Mouse (Mus musculus) midbrain, embryonic 15.5 days (tissue): ENCODE results near the gene Selplg. TPM values are rescaled to one million over a fixed set of nuclear protein-coding genes. Genes with fewer than 3 reads are reported as not detected.
"Not testable (repeated sequence)": the region's sequence is repeated elsewhere in the genome, so short reads cannot be mapped to it uniquely, and the experiment has no call there.

Source experiments
- ATAC-seq: fragments of 200-750 bp; cut with Nextera tagmentation; replicated peaks from 2 replicates; pipeline ENCODE4 v1.8.0; 2017; ENCODE audit warnings: moderate TSS enrichment
- H3K27ac ChIP-seq: fragments of 300-500 bp; sonication (generic); 2 replicates; pipeline ENCODE4 v1.5.1; 2015; ENCODE audit warnings: mild to moderate bottlenecking, inconsistent platforms
- H3K27me3 ChIP-seq: fragments of 300-500 bp; sonication (generic); replicated peaks from 2 replicates; pipeline ENCODE4 v1.6.1; 2015; ENCODE audit warnings: inconsistent platforms
- H3K36me3 ChIP-seq: fragments of 300-500 bp; sonication (generic); replicated peaks from 2 replicates; pipeline ENCODE4 v1.6.1; 2015; ENCODE audit warnings: inconsistent platforms
- H3K4me1 ChIP-seq: fragments of 300-500 bp; sonication (generic); 2 replicates; pipeline ENCODE4 v1.6.1; 2015; ENCODE audit warnings: inconsistent platforms
- H3K4me2 ChIP-seq: fragments of 300-500 bp; sonication (generic); 2 replicates; pipeline ENCODE4 v1.6.1; 2015; ENCODE audit warnings: inconsistent platforms, mild to moderate bottlenecking, moderate library complexity
- H3K4me3 ChIP-seq: fragments of 300-500 bp; sonication (generic); 2 replicates; pipeline ENCODE4 v1.5.1; 2015; ENCODE audit warnings: mild to moderate bottlenecking, inconsistent platforms
- H3K9ac ChIP-seq: fragments of 300-500 bp; sonication (generic); 2 replicates; pipeline ENCODE4 v1.6.1; 2015; ENCODE audit warnings: mild to moderate bottlenecking, inconsistent platforms
- H3K9me3 ChIP-seq: fragments of 300-500 bp; sonication (generic); 2 replicates; pipeline ENCODE4 v1.6.1; 2016; ENCODE audit warnings: inconsistent platforms
- WGBS: fragments of 180-500 bp; shearing (Covaris S2); methylation state at CpG from one replicate; pipeline ENCODE4 v1.1.7; 2015; ENCODE audit warnings: mixed read lengths; 5-methylcytosine and 5-hydroxymethylcytosine counted together
- polyA plus RNA-seq: library from polyadenylated mRNA; unstranded; fragments of >200 nt; fragmentation: Nextera tagmentation; extraction: Ambion mirVana; gene quantifications from 2 replicates; pipeline ENCODE4 v1.2.1, GENCODE M21; 2015

Selplg gene
- polyA plus RNA-seq, 1 experiment from 2014 or later: 2.4 TPM

DNA sequence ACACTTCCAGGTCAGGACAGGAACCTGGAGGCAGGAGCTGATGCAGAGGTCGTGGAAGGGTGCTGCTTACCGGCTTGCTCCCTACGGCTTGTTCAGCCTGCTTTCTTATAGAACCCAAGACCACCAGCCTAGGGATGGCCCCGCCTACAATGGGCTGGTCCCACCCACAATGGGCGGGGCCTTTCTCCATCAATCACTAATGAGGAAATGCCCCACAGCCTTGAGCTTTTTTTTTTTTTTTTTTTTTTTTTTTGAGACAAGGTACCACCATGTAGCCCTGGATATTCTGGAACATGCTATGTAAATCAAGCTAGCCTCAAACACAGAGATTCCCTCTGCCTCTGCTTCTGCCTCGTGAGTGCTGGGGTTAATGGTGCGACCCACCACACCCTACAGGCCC is 50.6 kb downstream of the Selplg start:
- H3K4me1 ChIP-seq: no peaks in the 10 kb centered on the region
- H3K27me3 ChIP-seq: peaks cover 14% of the 10 kb centered on the region
- H3K4me2 ChIP-seq: no peak overlapping the region
- H3K9ac ChIP-seq: no peak overlapping the region
- ATAC-seq: no peak
- peaks cover 3% of the 10 kb centered on the region; the same call in 1 of the 2 replicates for H3K36me3 ChIP-seq
- WGBS: 78% methylated on average over 7 of the region's 7 CpGs
- no peak overlapping the region for H3K4me3 ChIP-seq
- H3K9me3 ChIP-seq: no peaks in the 10 kb centered on the region
- H3K27ac ChIP-seq: no peak overlapping the region

DNA sequence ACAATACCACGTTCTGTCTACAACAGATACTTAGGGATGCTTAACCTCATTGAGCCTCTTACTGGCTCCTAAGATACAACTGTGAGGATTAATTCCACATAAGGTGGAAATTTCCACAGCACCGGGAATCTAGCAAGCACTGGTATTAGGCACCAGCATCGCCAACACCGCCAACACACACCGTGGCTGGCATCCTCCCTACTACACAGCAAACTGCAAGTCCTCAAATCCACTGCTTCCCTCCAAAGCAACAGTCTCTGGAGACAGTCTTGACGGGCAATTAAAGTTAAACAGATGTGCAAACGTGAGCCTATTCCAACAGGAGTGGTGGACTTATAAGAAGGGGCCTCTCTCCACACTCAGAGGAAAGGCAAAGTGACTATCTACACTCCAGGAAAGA is 51.2 kb downstream of the Selplg start:
- Histone ChIP-seq H3K27me3 (peaks cover 14% of the 10 kb centered on the region), H3K4me2 (no peak overlapping the region), H3K4me1 (no peaks in the 10 kb centered on the region), H3K36me3 (peaks cover 6% of the 10 kb centered on the region; the same call in 1 of the 2 replicates), H3K9me3 (no peaks in the 10 kb centered on the region), H3K27ac (no peak overlapping the region), H3K9ac (no peak overlapping the region), H3K4me3 (no peak overlapping the region)
- ATAC-seq: no peak
- WGBS: 83% methylated on average over 7 of the region's 7 CpGs

DNA sequence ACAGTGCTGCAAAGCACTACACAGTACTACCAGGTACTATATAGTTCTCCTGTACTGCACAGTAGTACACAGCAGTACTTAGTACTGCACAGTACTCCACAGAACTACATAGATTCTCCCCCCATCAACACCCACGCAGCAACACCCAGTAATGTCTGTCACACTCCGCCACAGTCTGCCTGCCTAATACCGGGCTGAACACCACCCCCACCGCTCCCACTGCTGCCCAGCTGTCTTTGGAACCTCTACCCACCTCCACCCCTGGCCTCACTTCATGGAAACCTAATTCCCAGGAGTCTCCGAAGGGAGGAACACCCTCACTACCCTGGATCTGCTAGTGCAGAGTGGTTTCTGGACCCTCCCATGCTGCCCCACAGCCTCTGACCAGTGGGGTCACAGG is 51.7 kb downstream of the Selplg start:
- Histone ChIP-seq H3K9me3 (no peaks in the 10 kb centered on the region), H3K4me2 (no peak overlapping the region), H3K27ac (no peak overlapping the region), H3K27me3 (peaks cover 14% of the 10 kb centered on the region), H3K36me3 (peaks cover 11% of the 10 kb centered on the region), H3K4me3 (no peak overlapping the region), H3K4me1 (no peaks in the 10 kb centered on the region), H3K9ac (no peak overlapping the region)
- 88% methylated on average over 5 of the region's 5 CpGs for WGBS
- ATAC-seq: no peak

DNA sequence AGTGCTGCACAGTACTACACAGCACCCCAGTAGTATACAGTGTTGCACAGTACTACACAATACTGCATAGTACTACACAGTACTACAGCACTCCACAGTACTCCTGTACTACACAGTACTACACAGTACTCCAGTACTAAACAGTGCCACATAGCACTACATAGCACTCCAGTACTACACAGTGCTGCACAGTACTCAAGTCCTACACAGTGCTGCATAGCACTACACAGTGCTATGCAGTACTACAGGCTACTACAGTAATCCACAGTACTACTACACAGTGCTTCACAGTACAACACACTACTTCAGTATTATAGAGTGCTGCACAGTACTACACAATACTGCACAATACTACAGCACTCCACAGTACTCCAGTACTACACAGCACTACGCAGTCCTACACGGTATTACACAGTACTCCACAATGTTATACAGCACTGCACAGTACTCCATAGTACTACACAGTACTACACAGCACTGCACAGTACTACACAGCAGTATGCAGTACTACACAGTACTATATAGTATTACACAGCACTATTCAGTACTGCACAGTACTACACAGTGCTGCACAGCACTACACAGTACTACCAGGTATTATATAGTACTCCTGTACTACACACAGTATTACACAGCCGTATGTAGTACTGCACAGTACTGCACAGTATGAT is 52.2 kb downstream of the Selplg start:
- H3K27ac ChIP-seq: no peak overlapping the region
- WGBS: 96% methylated on average over 3 of the region's 3 CpGs
- H3K36me3 ChIP-seq: peaks cover 15% of the 10 kb centered on the region
- no peak overlapping the region for H3K4me2 ChIP-seq
- H3K9me3 ChIP-seq: no peaks in the 10 kb centered on the region
- peaks cover 14% of the 10 kb centered on the region for H3K27me3 ChIP-seq
- H3K9ac ChIP-seq: no peak overlapping the region
- no peaks in the 10 kb centered on the region for H3K4me1 ChIP-seq
- no peak overlapping the region for H3K4me3 ChIP-seq
- ATAC-seq: 0 out of 2 replicates have a peak, but pooled peaks have one; percentile 58

DNA sequence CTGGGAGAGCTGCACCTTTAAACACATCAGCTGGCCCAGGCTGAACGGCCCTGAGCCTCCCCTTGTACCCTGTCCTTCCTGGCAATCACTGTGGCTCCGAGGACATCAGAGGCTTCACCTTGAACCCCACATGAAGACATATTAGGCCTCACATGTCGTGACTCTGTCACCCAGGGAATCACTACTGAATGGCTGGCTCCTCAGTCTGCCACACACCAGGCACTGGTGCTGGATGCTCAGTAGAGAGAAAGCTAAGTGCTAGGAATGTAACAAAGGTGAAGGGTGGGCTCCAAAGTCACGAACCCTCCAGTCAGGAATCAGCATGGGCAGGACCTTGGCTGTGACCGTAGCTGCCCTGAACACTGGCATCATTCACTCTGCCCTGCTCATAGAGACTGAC is 52.9 kb downstream of the Selplg start:
- no peak overlapping the region for H3K4me2 ChIP-seq
- H3K9me3 ChIP-seq: no peaks in the 10 kb centered on the region
- H3K27me3 ChIP-seq: peaks cover 11% of the 10 kb centered on the region
- H3K36me3 ChIP-seq: peaks cover 21% of the 10 kb centered on the region
- H3K4me3 ChIP-seq: no peak overlapping the region
- 82% methylated on average over 5 of the region's 5 CpGs for WGBS
- H3K4me1 ChIP-seq: no peaks in the 10 kb centered on the region
- no peak for ATAC-seq
- no peak overlapping the region for H3K9ac ChIP-seq
- H3K27ac ChIP-seq: no peak overlapping the region

DNA sequence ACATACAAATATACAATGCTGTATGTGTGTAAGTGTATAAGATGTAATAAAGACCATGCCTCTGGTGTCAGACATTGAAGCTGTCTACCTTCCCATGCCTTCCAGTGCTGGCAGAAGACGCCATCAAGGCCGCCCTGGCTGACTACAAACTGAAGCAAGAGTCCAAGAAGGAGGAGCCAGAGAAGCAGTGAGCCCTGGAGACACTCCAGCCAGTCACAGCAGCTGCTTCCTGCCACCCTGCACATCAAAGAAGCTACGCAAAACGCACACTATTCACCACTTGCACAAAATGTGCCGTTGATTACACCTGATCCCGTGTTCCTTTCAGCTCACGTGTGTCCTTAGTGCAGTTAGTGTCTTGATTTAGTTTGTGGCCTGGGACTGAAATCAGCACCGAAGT is 54.7 kb downstream of the Selplg start:
- not testable (repeated sequence) for H3K27me3 ChIP-seq, H3K9ac ChIP-seq, H3K4me3 ChIP-seq, ATAC-seq, H3K9me3 ChIP-seq, H3K27ac ChIP-seq, H3K4me2 ChIP-seq
- Histone ChIP-seq H3K4me1 (peaks cover 11% of the 10 kb centered on the region), H3K36me3 (peaks cover 22% of the 10 kb centered on the region)
- WGBS: 94% methylated on average over 8 of the region's 8 CpGs

DNA sequence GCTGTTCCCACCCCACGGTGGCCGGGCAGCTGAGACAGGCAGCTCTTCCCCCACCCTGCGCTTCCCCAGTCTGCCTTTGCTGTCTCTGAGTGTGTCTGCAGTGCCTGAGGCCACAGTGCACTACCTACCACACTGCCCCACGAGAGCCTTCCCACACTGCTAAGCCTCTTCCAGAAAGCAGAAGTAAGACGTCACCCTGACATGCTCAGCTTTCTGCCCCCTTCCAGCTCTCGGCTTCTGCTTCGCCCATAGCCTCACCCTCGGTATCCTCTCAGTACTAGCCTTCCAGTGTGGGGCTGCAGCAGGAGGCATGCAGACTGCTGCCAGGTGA is 55.6 kb downstream of the Selplg start:
- peaks cover 11% of the 10 kb centered on the region for H3K4me1 ChIP-seq
- ATAC-seq: no peak
- H3K9me3 ChIP-seq: no peaks in the 10 kb centered on the region
- H3K4me3 ChIP-seq: no peak overlapping the region
- 84% methylated on average over 8 of the region's 8 CpGs for WGBS
- no peak overlapping the region for H3K4me2 ChIP-seq
- no peak overlapping the region for H3K27ac ChIP-seq
- no peak overlapping the region for H3K9ac ChIP-seq
- no peaks in the 10 kb centered on the region for H3K27me3 ChIP-seq
- H3K36me3 ChIP-seq: peaks cover 22% of the 10 kb centered on the region

DNA sequence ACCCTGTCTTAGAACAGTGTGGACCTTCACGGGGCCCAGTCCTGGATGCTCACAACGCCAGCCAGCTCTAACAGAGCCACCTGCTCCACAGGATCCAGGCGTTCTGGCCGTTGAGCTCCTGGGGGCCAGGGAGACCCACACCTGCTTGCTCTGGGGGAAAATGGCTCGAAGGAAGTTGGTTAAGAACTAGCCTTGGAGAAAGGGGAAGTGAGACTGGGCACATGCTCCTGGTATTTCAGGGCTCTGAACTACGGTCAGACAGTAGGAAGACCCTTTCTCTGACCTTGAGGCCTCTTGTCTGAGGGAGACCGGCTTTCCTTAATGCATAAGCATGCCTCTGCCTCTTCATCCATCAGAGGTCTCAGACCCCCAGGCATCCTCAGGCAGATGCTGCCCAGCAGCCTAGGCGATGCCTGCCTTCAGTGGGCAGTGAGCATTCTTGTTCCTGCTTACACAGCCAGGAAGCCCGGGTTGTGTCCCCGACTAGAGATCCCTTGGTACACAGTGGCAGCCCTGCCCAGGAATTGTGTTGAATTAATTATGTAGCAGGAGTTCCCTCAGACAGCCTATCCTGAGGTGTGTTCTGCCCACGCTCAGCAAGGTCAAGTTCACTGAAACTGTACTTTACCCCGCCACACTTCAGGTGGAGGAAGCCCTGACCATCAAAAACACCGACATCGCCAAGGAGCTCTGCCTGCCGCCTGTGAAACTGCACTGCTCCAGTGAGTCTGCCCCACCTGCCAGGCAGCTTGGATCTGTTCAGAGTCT is 56.1 kb downstream of the Selplg start:
- H3K4me1 ChIP-seq: peaks cover 11% of the 10 kb centered on the region
- no peak overlapping the region for H3K27ac ChIP-seq
- H3K9me3 ChIP-seq: no peaks in the 10 kb centered on the region
- peaks cover 22% of the 10 kb centered on the region for H3K36me3 ChIP-seq
- WGBS: 92% methylated on average over 15 of the region's 15 CpGs
- H3K9ac ChIP-seq: no peak overlapping the region
- H3K4me2 ChIP-seq: no peak overlapping the region
- no peak for ATAC-seq
- no peaks in the 10 kb centered on the region for H3K27me3 ChIP-seq
- H3K4me3 ChIP-seq: no peak overlapping the region

DNA sequence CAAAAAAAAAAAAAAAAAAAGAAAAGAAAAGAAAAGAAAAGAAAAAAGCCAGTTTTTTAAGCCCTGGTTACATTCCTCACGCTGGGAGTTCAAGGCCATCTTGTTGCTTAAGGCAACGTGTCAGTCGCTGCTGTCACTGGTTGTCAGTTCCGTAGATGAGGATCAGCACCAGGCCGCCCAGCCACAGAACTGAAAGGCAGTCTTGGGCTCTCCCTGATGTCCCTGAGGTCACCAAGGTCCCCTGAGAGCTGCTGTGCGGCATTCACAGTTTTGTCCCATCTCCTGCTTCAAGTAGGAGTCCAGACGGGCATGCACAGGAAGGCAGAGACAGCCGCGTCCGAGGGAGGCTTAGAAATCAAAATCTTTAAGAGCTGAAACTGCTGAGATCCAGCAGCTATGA is 56.9 kb downstream of the Selplg start:
- Histone ChIP-seq H3K4me1 (peaks cover 13% of the 10 kb centered on the region), H3K9ac (no peak overlapping the region), H3K4me2 (no peak overlapping the region), H3K4me3 (no peak overlapping the region), H3K36me3 (peaks cover 22% of the 10 kb centered on the region), H3K27me3 (no peaks in the 10 kb centered on the region), H3K27ac (no peak overlapping the region), H3K9me3 (no peaks in the 10 kb centered on the region)
- no peak for ATAC-seq
- 92% methylated on average over 10 of the region's 10 CpGs for WGBS

DNA sequence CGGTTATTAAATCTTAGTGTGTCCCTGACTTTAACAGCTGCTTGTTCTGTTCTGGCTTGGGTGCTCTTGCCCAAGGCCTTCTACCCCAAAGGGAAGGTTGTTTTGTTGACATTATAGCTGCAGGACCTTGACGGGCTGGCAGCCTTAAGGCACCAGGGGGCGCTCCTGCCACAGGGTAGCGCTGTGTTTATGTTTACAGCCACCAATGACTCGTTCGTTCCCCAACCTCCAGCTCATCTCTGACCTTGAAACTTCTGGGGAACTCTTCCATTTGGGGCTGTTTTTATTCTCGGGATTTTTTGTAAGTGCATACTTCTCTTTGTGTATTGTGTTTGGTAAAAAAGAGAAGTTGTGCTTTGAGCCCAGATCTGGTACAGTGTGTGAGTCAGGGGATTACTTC is 58.8 kb downstream of the Selplg start:
- Histone ChIP-seq H3K27ac (no peak overlapping the region), H3K9ac (no peak overlapping the region), H3K4me2 (peak overlapping the region; percentile 78), H3K9me3 (no peaks in the 10 kb centered on the region), H3K36me3 (peaks cover 22% of the 10 kb centered on the region), H3K4me1 (peaks cover 32% of the 10 kb centered on the region), H3K27me3 (no peaks in the 10 kb centered on the region), H3K4me3 (peak overlapping the region; percentile 97)
- WGBS: under 1% methylated on average over 7 of the region's 7 CpGs
- ATAC-seq: no peak

DNA sequence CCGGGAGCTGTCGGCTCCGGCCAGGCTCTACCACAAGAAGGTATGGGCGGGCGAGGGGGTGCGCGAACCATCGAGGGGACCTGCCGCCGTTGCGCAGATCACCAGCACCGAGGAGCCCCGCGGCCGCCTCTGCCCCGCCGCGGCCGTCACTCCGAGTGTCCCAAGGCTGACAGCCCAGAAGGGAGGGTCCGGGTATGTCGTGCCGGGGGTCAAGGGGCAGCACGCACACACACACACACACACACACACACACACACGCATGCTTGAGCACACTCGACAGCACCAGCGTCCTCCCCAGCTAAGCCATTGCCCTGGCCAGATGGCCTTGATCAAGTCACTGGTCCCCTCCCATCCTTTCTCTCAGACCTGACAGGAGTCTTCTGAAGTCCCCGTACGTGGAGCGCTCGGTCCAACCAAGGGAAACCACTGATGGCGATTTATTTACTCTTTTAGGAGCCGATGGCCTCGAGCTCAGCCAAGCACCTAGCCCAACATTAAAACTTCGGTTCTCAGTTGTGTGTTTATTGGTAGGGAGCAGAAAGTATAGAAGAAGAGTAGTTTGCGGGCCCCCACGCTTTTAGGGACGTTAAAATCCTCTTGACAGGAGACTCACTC is 59.4 kb downstream of the Selplg start:
- ATAC-seq: no peak; the same call in 1 of the 2 replicates
- H3K36me3 ChIP-seq: peaks cover 22% of the 10 kb centered on the region
- WGBS: 2% methylated on average over 31 of the region's 38 CpGs
- H3K27me3 ChIP-seq: no peaks in the 10 kb centered on the region
- peak overlapping the region; percentile 78 for H3K4me2 ChIP-seq
- no peaks in the 10 kb centered on the region for H3K9me3 ChIP-seq
- H3K27ac ChIP-seq: peak overlapping the region; percentile 99
- H3K4me3 ChIP-seq: peak overlapping the region; percentile 97
- peaks cover 32% of the 10 kb centered on the region for H3K4me1 ChIP-seq
- peak overlapping the region; percentile 95 for H3K9ac ChIP-seq

DNA sequence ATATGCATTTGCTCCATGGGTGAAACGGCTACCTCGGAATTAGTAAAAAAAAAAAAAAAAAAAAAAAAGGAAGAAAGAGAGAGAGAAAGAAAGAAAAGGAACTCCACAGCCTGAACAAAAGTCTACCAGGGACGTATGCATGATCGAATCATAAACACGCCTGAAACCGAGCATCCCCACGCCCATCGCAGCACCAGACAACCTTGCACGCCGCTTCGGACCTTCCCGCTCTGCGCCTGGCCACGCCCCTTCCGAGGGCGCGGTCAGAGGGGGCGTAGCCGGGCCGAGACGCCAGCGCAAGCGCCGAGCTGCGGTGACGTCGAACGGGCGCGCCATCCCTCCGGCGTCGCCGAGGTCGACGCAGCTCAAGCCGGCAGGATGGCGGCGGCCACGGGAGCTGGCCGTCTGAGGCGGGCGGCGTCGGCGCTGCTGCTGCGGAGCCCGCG is 60.0 kb downstream of the Selplg start, which contains the start of the genes Sart3 and Iscu:
Gene Sart3 (minus strand): TSS at position 61 of the 446 bp plus-strand sequence.
Gene Iscu (plus strand): TSS at position 299 of the 446 bp plus-strand sequence.
- under 1% methylated on average over 49 of the region's 49 CpGs for WGBS

More for the DNA sequence above, 60.0 kb downstream of the Selplg start, which contains the start of the genes Sart3 and Iscu:
- ATAC-seq: peak; percentile 90
- no peaks in the 10 kb centered on the region for H3K9me3 ChIP-seq
- H3K27me3 ChIP-seq: no peaks in the 10 kb centered on the region
- peak within 1 kb of the TSS; percentile 78 for H3K4me2 ChIP-seq
- H3K36me3 ChIP-seq: peaks cover 22% of the 10 kb centered on the region
- H3K4me3 ChIP-seq: peak within 1 kb of the TSS; percentile 97
- H3K27ac ChIP-seq: peak within 1 kb of the TSS; percentile 99
- peaks cover 32% of the 10 kb centered on the region for H3K4me1 ChIP-seq
- H3K9ac ChIP-seq: peak within 1 kb of the TSS; percentile 95
